Mouse (Mus musculus): ENCODE measurements at regions not wholly inside any gene's neighbourhood (a gene's known extent, or its start where the extent isn't known, plus 50 kb on each side); places are given as distances from the start of the nearest gene placed in this dataset.
A peak's percentile ranks its signal among the peaks of the same experiment; 100 is the strongest.
"Not testable (repeated sequence)": the region's sequence is repeated elsewhere in the genome, so short reads cannot be mapped to it uniquely, and the experiment has no call there.

DNA sequence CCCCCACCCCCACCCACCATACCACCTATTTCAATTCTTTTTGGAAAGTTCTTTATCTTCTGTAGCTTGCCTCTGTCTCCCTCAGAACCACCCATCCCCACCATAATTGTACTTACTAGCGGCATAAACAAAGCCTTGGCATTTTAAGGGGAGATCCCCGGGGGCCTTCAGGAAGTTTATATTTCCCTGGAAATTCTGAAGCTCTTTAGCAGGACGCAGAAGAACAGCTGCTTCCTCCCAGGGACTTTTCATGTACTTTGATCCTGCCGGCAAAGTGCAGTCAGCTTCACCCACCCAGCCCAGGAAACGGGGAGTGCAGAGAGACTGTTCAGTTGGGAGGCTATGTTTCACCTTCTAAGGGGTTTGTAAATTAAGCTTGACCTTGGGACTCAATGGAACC lies 545.6 kb upstream of the Tbl1xr1 start:
- no peak for DNase-seq

DNA sequence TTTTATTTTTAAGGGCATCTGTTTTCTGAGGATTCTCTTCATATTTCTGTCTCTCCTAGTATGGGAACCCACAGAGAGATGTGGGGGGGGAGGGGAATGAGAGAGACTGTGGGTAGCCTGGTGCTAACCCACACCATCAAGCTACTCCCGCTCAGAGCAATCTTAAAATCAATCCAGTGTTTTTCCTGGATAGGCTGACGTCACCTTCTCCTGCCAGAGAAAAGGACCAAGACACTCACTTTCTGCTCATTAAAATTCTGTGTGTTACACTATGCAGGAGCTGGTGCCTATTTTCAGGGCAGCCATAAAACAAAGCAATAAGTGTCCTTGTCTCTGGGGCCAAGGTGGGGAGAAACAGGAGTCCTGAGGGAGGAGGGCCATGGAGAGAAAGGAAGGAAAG lies 537.3 kb upstream of the Tbl1xr1 start:
- no peak for DNase-seq

DNA sequence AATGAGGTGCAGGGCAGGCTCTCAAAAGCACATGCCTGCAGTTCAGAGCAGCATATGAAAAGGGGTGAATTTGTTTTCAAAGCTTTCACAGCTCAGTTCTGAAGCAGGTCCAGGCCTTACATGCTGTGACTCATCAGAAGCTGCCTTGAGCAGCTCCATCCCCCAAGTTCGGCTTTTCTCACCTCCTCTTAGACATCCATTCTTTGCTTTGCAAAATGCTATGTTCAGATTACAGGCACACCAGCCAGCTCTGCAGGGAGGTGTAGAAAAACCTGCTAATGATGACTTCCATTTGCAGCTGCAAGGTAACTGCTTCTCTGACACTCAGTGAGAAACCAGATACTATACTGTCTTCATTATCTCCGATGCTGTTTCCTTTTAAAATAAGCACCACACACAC lies 532.0 kb upstream of the Tbl1xr1 start:
- no peak for DNase-seq

DNA sequence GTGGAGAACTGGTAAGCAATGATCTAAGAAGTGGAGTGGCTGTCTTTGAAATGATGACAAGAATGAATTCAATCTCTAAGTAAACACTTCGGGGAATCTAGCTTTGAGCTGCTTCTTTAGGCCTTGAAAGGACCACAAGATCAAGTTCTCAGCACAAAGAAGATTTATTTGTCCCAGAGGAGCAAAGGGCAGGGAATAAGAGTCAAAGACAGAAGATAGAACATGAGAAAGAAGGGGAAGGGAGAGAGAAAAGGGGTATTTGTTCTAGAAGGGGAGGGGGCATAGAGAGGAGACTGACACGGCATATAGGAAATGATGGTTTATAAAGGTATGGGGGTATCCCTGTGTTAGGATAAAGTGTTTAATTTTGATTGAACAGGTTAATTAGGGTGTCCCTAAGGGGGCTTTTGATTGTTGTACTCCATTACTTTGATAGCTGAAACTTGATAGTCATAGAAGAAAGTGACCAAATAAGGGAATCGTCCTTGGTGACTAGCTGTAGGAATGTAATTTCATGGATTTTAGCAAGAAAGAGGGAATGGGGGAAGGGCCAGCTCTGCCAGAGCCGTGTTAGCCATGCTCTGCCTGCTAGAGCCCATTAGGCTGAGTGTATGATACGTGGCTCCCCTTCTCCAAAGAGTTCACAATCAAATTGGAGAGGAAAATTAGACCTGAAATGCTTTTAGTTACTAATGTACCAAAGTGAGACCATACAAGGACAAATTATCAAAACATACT lies 531.1 kb upstream of the Tbl1xr1 start:
- no peak for DNase-seq

DNA sequence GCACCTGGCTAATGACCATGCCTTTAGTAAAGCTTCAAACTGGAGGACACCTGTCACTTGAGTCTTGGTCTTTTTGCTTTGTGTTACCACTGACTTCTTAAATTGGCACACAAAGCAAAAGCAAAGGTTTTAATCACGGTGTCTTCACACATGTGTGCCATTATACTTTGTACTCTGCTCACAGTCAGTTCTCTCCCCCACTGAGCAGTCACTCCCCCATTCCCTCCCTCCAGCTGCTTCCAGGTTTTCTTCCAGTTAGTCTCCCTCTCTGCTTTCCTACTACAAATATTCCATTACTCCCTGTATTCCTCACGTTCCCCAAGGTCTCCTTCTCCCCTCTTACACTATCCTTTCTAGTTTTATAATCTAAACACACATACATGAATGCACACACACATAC lies 530.0 kb upstream of the Tbl1xr1 start:
- DNase-seq, result no peak

DNA sequence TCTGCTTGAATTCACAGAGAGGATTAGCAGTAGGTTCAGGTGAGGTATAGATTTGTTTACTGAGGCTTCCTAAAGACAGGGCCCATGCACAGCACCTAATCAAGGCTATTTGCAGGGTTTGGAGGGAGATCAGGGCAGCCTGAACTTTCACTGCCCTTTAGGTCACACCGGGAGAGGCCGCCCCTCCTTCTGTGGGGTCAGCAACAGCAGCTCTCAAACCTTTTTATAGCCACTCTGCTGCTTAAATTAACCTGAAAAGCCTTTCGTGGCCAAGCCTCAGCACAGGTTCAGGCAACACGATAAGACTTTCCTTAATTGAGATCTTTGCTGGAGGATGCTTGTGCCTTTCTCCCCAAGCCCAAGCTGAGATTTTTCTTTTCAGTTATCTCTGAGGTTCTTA lies 526.8 kb upstream of the Tbl1xr1 start:
- DNase-seq, result no peak

DNA sequence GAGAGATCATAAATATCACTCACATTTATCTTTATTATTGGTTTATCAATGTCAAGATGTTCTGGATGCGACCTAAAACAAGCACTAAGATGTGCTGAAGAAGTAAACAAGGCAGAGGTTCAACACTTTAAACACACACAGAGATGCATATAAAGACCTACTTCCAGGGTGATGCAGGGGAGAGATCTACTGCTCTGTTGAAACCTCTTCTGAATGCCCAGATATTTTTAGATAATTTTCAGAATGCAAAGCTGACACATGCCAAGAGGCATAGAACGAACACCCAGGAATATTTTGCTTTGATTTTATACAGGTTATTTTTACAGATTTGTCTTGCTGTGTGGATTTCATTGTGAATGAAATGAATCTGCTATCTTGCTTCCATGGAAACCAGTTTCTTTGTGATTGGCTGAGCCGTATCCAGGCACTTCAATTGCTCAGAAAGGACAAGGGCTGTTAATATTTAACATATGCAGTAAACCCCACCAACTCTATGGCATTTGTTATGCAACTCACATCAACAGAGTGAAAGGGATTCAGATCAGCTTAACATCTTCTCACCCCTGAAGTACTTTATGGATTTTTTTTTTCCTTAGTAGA lies 523.2 kb upstream of the Tbl1xr1 start:
- no peak for DNase-seq

DNA sequence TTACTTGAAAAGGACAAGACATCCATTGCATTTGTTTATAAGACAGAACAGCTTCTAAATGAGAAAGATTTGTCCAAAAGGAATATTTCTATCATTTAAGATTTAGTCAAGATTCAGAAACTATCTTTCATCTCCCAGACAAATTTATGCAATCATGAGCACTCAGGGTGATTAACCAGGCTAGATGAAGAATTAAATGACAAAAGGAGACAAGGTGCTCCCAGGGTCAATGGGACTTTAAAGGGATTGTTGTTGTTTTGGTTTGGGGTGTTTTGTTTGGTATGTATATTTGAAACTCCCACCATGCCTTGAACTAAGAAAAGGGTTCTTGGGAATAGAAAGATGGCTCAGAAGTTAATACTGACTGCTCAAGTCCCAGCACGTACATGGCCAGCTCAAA lies 522.6 kb upstream of the Tbl1xr1 start:
- no peak for DNase-seq

DNA sequence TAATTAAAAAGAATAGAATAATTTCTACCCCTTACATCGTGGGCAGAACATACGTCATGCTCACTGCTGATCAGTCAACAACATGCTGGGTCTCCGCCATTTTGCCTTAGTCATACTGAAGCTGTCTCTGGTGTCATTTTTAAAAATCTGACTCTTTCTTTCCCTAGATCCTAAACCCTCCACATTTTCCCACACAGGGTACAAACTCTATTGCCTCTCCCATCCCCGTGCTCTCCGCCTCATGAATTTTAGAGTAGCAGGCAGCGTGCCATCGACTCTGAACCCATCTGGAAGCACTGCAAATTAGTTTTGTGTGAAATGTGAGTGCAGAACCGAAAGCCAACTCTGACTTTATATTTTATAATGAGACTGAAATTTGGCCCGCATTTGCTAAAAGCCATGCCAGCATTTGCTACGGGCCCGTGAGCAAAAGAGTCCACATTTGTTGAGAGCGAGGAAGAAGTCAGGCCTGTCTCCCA lies 518.5 kb upstream of the Tbl1xr1 start:
- DNase-seq, result peak; percentile 8

DNA sequence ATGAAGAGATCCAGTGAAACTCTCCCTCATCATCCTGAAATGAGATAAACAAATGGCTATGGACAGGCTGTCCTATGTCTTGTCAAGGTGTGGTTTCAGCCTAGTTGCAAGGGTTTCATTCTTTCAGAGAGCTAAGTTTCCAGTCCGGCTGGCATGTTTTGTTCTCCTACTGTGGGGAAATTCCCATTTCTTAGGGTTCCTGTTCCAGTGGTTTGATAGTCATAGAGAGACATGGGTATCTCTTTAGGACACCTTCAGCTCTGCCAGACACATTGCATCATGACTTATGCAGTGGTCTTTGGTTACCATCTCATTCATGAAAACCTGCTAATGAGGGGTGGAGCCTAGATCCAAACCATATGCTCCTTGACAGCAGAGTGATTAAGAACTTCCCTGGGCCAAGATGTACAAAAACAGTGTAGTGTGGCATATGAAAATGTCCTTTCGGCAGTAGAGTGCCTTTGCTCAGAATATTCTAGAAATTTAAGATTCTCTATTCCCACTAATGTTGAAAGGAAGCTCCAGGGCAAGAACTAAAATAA lies 513.6 kb upstream of the Tbl1xr1 start:
- no peak for DNase-seq

DNA sequence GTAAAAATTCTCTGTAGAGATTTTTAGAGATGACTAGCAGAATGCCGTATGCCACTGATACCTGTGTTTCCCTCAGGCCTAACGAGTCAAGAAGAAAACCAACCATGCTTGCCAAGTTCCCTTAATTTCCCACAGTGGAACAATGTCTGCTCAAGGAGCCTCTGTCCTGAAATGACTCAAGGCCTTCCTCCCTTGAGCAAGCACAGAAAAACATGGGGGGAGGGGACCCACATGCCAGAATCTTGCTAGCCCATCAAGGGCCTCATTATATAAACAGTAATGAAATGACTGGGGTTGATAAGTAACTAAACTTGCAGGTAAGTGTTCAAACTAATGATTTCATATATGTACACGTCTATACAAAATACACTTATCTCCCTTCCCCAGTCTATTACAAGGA lies 513.0 kb upstream of the Tbl1xr1 start:
- DNase-seq, result no peak

DNA sequence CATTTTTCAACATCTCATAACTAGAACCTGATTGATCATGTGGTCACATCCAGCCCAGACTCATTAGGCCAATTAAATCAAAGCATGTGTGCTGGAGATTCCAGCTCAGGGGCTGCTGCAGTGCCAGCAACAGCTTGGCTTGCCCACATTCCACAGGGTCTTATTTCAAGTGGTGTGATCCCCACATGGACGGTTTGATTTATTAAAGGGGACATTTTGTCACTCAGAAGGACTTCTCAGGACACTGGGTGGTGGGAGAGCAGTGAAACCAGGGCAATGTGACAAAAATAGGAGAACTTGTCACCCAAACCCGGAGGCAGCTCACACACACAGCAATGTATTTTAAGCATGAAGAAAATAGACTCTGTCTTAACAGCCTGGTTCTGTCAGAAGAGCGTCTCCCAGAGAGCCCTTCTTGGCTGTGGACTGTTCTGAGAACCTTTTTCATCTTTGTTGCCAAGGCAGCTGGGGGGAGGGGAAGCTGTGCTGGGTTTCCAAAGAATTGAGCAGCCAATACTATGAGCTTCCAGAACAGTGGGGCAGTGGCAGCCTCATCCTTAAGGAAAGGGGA lies 512.2 kb upstream of the Tbl1xr1 start:
- DNase-seq, result peak; percentile 19

DNA sequence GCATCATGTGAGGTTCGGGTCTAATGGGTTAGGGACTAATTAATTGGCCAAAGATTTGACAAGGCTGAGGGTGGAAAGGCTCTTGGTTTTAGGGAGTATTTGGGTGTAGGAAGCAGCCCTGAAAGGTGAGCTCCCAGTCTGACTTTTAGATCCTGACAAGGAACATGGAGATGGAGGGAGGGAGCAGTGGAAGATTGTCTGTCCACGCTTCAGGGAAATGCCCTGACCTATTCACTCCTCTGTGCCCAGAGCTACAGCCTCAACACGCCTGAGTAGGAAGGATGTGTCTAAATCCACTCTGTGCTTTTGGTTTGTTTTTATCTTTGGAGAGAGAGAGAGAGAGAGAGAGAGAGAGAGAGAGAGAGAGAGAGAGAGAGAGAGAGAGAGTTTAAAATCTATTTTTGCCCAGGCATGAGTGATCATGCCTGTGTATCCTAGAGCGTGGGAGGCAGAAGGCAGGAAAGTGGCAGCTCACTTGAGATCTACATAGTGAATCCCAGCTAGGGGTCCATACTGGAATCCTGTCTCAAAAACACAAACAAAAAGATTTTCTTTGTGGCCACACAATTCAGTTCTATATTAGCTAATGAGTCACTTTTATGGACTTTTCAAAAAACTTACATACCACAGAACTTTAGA lies 511.5 kb upstream of the Tbl1xr1 start:
- DNase-seq, result no peak

DNA sequence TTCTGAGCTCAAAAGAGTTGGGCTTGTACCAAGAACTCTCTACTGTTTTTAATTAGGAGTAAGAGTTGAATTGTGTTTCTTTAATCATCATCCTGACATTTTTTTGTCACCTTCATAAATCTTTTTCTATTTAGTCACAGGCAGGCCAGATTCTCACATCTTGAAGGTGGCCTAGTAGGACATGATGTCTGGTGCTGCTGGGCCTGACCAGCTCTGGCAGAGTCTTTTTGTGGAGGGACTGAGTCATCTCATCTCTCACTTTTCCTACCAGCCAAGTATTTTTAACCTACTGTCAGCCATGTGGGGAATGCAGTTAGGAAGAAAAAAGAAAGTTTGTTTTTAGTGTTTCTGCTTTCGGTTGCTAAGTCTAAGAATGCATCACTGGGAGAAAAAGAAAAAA lies 506.7 kb upstream of the Tbl1xr1 start:
- DNase-seq, result no peak

DNA sequence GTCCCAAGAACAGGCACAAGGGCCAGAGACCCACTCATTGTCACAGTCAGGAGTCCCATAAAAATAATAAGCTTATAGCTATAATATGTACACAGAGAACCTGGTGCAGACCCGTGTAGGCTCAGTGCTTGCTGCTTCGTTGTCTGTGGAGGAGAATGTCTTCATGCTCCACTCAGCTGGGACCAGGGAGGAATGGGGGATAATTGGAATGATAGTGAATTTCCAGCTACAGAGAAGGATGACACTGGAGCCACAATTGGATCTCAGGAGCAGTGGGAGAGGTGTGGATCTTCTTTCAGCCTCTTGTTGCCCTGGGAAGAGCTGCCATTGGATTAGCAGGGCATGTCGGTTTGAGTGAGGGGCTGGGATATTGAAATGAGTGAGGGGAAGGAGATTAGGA lies 497.8 kb upstream of the Tbl1xr1 start:
- no peak for DNase-seq

DNA sequence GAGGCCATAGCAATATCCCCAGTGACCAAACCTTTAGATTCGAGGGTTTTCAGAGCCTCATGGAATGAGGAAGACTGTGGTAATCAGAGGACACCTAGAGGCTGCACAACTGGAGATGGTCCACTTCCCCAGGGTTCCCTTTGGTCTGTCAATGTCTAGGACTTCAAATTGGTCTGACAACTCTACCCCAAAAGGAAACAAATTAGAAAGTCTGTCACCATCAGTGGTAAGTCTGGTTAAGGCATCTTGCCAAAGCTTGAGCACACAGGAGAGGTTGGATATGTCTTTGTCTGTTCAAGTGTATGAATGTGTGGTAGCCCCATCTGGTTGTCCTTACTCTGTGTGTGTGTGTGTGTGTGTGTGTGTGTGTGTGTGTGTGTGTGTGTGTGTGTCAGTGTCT lies 494.3 kb upstream of the Tbl1xr1 start:
- no peak for DNase-seq

DNA sequence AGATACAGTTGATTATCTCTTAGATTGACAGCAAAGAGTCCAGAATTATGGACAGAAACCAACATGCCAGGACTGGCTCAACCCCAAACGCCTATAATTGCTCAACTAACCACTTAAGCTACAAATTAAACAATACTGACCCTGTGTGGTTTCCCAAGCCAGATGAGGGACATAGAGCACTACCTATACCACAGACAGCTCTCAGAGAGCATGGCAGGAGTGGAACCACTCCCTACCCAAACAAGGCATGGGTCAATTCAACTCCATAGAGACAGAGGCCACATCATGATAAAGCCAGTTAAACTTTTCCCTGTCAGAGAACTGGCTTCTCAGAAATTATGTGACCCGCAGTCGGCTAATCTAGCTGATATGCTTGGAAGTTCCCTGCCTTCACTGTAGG lies 490.7 kb upstream of the Tbl1xr1 start:
- no peak for DNase-seq

DNA sequence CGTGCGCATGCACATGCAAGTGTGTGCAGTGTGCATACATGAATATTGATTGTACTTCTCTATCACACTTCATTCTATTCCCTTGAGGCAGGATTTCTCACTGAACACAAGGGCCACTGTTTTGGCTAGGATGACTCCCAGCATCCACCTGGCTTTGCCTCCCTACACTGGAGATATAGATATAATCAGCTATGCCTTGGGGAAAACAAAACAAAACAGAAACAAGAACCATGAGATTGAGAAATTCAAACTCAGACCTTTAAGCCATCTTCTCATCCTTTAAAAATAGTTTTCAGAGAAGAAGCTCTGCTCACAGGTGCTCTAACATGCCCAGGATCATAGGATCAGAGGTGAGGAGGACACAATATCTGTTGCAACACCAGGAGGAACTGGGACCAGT lies 469.6 kb upstream of the Tbl1xr1 start:
- no peak for DNase-seq

DNA sequence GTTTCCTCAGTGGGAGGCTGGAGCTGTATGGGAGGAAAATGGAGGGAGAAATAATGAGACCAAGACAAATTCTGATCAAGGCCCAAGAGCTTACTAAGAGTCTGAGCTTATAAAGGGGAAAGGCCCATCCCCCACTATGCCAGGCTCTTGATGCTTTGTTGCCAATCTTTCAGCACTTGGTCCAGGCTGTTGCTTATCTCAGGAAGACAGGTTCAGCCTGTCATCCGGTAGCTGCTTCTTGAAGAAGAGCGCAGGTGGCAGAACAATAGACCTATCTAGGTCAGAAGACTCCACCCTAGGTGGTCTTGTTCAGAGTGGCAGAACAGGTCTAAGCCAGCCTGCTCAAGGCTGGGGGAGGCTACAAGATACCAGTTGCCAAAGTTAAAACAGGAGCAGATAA lies 466.2 kb upstream of the Tbl1xr1 start:
- no peak for DNase-seq

DNA sequence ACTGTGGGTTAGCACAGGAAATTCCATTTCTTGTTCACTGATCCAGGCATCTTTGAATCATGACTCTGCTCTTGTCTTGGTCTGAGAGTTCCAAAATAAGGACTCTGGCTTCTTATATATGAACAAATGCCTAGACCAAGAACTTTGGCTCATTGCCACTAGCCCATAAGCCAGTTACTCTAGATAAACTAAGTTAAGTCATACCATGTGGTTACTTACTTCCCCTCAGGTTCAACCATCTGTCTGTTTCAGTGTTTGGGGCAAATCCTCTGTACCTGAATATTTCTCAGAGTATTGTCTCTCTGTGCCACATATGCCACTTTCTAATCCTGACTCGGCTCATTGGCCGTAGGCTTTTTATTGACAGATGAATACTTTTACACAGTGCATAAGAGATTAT lies 454.7 kb upstream of the Tbl1xr1 start:
- DNase-seq, result no peak

DNA sequence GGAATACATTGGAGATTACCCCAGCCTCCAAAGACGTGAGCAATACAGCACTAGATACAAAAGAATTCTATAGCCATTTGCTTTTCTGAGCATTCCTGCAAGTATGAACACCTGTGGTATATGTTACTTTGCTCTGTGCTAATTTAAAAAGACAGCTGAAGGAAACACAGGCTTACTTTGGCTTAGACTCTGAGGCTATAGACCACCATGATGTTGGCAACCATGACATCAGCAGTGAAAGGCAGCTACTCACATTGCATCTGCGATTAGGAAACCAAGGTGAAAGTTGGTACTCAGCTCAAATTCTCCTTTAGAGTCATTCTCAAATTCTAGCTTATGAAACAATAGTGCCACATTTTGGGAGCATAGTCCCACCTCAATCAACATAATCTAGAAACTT lies 451.4 kb upstream of the Tbl1xr1 start:
- no peak for DNase-seq

DNA sequence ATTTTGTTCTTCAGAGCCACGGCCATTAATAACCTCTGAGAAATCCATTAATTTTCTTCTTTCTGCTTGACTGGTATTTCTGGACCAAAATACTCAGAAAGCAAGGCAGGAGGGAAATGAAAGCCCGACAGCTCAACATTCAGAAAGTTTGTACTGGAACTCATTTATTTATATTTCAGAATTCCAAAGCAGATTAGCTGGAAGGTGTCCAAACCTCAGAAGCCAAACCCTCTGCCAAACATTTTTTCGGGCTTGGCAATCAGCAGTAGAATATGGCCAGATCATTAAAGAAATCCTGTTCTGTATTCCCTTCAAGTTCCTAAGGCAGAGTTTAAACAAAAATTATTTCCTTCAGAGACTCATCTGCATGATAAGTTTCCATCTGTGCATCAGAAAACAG lies 450.4 kb upstream of the Tbl1xr1 start:
- DNase-seq, result no peak

DNA sequence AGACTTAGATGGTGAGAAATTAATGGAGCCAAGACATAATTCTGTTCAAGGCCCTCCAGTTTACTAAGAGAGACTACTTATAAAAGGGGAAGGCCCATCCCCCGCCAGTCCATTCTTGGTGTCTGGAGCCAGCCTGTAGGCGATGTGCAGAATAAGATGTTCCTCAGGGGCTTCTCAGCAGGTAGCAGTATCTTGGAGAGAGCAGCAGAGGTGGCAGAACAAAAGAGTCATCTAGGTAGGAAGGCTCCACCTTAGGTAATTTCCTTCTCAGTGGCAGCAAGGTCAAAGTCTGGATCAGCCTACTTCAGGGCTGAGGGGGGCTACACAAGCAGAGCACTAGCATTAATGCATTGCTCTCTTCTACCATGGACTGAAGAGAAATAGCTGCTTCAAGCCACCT lies 449.4 kb upstream of the Tbl1xr1 start:
- DNase-seq, result not testable (repeated sequence)

Data from cerebellum, adult 11 months (tissue).